Mouse (Mus musculus) retina, postnatal 1 day (tissue): ENCODE measurements around the gene Myo15.

Experiments used
- DNase-seq: peaks from one replicate; pipeline ENCODE4 v3.0.0-alpha.2; 2012

Gene Myo15

DNA sequence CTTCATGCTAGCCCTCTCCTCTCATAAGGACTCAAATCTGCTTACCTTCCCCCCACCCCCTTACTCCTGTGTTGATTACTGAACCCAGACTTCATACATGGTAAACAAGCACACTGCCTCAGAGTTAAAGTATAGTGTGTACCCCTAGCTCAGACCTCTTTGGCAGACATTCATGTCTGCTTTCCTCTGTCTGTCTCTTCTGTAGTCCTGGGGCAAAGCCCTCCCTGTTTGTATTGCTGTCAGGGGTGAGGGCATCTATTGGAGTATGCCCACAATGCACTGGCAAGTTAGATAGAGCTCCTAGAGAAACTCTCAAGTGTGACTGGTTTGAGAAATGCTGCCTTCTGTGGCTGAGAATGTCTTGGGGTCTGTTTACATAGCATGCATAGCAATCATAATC, 84.0 kb downstream of the Myo15 start:
- no peak for DNase-seq

DNA sequence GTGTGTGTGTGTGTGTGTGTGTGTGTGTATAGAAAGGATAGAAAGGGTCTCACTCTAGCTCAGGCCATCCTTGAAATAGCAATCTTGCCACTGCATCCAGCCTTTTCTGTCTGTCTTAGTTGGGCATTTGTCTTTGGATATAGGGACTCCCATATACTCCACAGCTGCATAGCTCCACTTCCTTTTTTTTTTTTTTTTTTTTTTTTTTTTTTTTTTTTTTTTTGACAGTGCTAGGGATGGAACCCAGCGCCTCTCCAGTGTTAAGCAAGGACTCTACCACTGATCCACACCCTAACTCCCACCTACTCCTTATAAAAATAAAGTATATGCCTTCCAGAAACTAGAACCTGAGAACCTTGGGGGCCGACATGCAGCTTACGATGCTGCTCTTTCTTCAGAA, 88.5 kb downstream of the Myo15 start:
- DNase-seq = no peak

DNA sequence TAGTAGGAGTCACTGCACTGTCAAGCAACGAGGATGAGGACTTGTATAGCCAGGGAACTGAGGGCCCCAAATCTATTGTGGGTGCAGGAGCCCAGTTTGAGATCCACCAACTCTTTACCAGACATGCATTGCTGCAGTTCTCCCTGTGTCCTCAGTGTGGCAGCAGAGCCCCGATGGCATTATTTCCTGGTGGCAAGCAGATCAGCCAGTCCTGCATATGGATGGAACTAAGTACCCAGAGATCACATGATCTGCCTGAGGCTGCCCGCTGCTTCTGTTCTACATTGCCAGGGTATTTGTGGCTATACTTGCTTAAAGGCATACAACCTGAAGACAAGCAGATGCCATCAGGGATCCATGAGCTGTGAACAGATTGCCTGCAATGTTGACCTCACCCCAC, 90.2 kb downstream of the Myo15 start:
- DNase-seq = peak; percentile 83

DNA sequence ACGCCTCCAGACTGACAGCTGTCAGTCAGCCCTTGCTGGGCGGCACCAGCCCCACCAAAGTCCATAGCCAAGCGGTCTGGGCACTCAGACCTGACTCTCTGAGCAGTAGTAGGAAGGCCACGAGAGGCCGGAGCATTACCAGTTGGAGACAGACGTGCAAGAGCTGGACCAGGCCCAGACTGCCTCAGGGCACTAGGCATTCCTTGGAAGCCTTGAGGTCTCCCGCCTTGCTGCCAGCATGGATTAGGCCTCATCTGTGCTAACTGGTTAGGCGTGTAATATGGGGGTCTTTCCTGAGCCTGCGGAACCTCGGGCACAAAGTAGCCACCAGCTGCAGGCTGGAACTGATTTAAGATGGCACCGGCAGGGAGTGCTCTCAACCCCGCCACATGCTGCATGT, 104.9 kb downstream of the Myo15 start:
- DNase-seq = peak; percentile 26
